Mouse (Mus musculus) stomach, embryonic 14.5 days (tissue): ENCODE data around the gene Cbx8. TPM values are rescaled to one million over a fixed set of nuclear protein-coding genes. Genes with fewer than 3 reads are reported as not detected.

Experiments used
- ATAC-seq: fragments of 200-750 bp; cut with Nextera tagmentation; 2 replicates; pipeline ENCODE4 v1.8.0; 2017; ENCODE audit warnings: low read depth, moderate TSS enrichment; ENCODE audit not compliant: insufficient number of reproducible peaks, insufficient read depth, low FRiP score
- H3K27ac ChIP-seq: fragments of 300-500 bp; sonication (generic); 2 replicates; pipeline ENCODE4 v1.5.1; 2014; ENCODE audit warnings: mild to moderate bottlenecking, low read length, moderate library complexity, mixed read lengths
- H3K27me3 ChIP-seq: fragments of 300-500 bp; sonication (generic); 2 replicates; pipeline ENCODE4 v1.6.1; 2014; ENCODE audit warnings: low read length, control low read depth, mixed read lengths; ENCODE audit not compliant: control insufficient read depth, insufficient read depth
- H3K36me3 ChIP-seq: fragments of 300-500 bp; sonication (generic); 2 replicates; pipeline ENCODE4 v1.6.1; 2014; ENCODE audit warnings: mild to moderate bottlenecking, control low read depth, low read length, moderate library complexity, mixed read lengths; ENCODE audit not compliant: control insufficient read depth, insufficient read depth
- H3K4me1 ChIP-seq: fragments of 300-500 bp; sonication (generic); 2 replicates; pipeline ENCODE4 v1.6.1; 2014; ENCODE audit warnings: low read length, control low read depth, mixed read lengths; ENCODE audit not compliant: control insufficient read depth, insufficient read depth
- H3K4me2 ChIP-seq: fragments of 300-500 bp; sonication (generic); replicated peaks from 2 replicates; pipeline ENCODE4 v1.6.1; 2014; ENCODE audit warnings: low read depth, low read length, control low read depth
- H3K4me3 ChIP-seq: fragments of 300-500 bp; sonication (generic); 2 replicates; pipeline ENCODE4 v1.5.1; 2014; ENCODE audit warnings: low read depth, low read length, control low read depth
- H3K9ac ChIP-seq: fragments of 300-500 bp; sonication (generic); replicated peaks from 2 replicates; pipeline ENCODE4 v1.6.1; 2014; ENCODE audit warnings: low read depth, mild to moderate bottlenecking, control low read depth, low read length, moderate library complexity, mixed read lengths
- H3K9me3 ChIP-seq: fragments of 300-500 bp; sonication (generic); 2 replicates; pipeline ENCODE4 v1.6.1; 2016; ENCODE audit warnings: low read depth, low read length, control low read depth; ENCODE audit not compliant: control insufficient read depth
- WGBS: fragments of 180-500 bp; shearing (Covaris S2); extraction: QIAGEN DNeasy Blood & Tissue Kit; methylation state at CpG from one replicate; pipeline ENCODE4 v1.1.7; 2014; 5-methylcytosine and 5-hydroxymethylcytosine counted together
- polyA plus RNA-seq: library from polyadenylated mRNA; unstranded; fragments of >200 nt; fragmentation: Nextera tagmentation; extraction: Ambion mirVana; gene quantifications from 2 replicates; pipeline ENCODE4 v1.2.1, GENCODE M21; 2014

The Cbx8 gene
- polyA plus RNA-seq, 1 experiment from 2014 or later = 8.5 TPM

- Histone ChIP-seq H3K27ac (no peak overlapping the region), H3K4me2 (peak overlapping the region; percentile 31), H3K4me1 (0 out of 2 replicates have a peak, but pooled peaks cover 10% of the 10 kb centered on the region), H3K36me3 (no peaks in the 10 kb centered on the region), H3K4me3 (no peak overlapping the region), H3K9ac (no peak overlapping the region), H3K9me3 (no peaks in the 10 kb centered on the region), H3K27me3 (0 out of 2 replicates have a peak, but pooled peaks cover 5% of the 10 kb centered on the region)
- ATAC-seq = peak; percentile 70; the same call in 1 of the 2 replicates
- 8% methylated on average over 30 of the region's 30 CpGs for WGBS
These were observed 42.1 kb downstream of the Cbx8 start for GRCm38 (mm10) chr11:118998540-118999265.

DNA sequence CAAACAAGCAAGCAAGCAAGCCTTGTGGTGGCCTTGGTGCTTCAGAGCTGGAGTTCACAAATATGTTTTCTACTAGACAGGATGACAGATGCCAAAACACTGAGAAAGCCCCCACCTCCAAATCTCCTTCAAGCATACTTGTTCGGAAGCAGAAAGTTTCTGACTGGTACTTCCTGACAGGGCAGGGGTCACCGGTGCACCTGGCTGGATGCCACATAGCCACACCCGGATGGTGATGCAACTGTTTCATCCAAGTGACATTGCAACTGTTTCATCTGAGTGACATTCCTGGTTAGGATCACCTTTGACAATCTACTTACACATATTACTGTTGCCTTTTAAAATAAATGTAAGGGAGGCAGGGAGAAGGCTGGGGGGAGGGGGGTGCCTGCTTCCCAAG, 43.6 kb downstream of the Cbx8 start:
- H3K4me1 ChIP-seq = 0 out of 2 replicates have a peak, but pooled peaks cover 10% of the 10 kb centered on the region
- no peak overlapping the region for H3K4me2 ChIP-seq
- no peaks in the 10 kb centered on the region for H3K36me3 ChIP-seq
- no peak overlapping the region for H3K9ac ChIP-seq
- no peak overlapping the region for H3K4me3 ChIP-seq
- H3K27me3 ChIP-seq = 0 out of 2 replicates have a peak, but pooled peaks cover 5% of the 10 kb centered on the region
- no peak overlapping the region for H3K27ac ChIP-seq
- ATAC-seq = no peak
- no peaks in the 10 kb centered on the region for H3K9me3 ChIP-seq
- WGBS = 62% methylated on average over 3 of the region's 3 CpGs

GRCm38 (mm10) chr11:118995448-118995847, 45.3 kb downstream of the Cbx8 start:
- 0 out of 2 replicates have a peak, but pooled peaks cover 5% of the 10 kb centered on the region for H3K27me3 ChIP-seq
- H3K9ac ChIP-seq = no peak overlapping the region
- WGBS = 27% methylated on average over 4 of the region's 4 CpGs
- no peak overlapping the region for H3K4me3 ChIP-seq
- no peak overlapping the region for H3K27ac ChIP-seq
- H3K36me3 ChIP-seq = no peaks in the 10 kb centered on the region
- no peak for ATAC-seq
- 0 out of 2 replicates have a peak, but pooled peaks cover 10% of the 10 kb centered on the region for H3K4me1 ChIP-seq
- H3K4me2 ChIP-seq = no peak overlapping the region
- H3K9me3 ChIP-seq = no peaks in the 10 kb centered on the region

DNA sequence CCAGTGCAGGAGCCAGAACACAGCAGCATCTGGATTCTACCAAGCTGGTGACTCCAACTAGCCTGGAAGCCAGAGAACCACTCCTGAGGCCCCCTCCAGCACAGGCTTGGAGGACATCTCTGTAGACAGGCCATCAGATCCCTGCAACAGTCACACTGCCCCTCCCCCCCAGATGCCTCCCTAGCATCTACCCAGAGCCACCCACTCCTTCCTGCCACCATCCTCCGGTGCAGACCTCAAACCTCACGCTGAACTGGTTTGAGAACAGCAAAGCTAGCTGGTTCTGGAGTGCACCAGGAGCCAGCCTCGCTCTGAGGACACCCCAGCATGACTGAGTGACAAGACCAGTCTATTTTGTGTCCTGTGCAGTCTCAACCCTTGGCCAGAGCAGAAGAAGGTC, 48.0 kb downstream of the Cbx8 start:
- 54% methylated on average over 3 of the region's 3 CpGs for WGBS
- Histone ChIP-seq H3K27ac (no peak overlapping the region), H3K9ac (no peak overlapping the region), H3K4me1 (0 out of 2 replicates have a peak, but pooled peaks cover 5% of the 10 kb centered on the region), H3K4me2 (no peak overlapping the region), H3K9me3 (no peaks in the 10 kb centered on the region), H3K4me3 (no peak overlapping the region), H3K27me3 (no peaks in the 10 kb centered on the region), H3K36me3 (no peaks in the 10 kb centered on the region)
- no peak for ATAC-seq

GRCm38 (mm10) chr11:118987999-118988398, 52.8 kb downstream of the Cbx8 start, which contains the start of gene Enpp7:
Gene Enpp7 (plus strand): TSS chr11:118988188.
- 86% methylated on average over 10 of the region's 10 CpGs for WGBS

More at GRCm38 (mm10) chr11:118987999-118988398, 52.8 kb downstream of the Cbx8 start, which contains the start of gene Enpp7:
- no peak for ATAC-seq
- H3K9ac ChIP-seq = no peak within 1 kb of the TSS
- no peaks in the 10 kb centered on the region for H3K36me3 ChIP-seq
- no peak within 1 kb of the TSS for H3K27ac ChIP-seq
- no peaks in the 10 kb centered on the region for H3K27me3 ChIP-seq
- no peak within 1 kb of the TSS for H3K4me2 ChIP-seq
- no peaks in the 10 kb centered on the region for H3K9me3 ChIP-seq
- no peak within 1 kb of the TSS for H3K4me3 ChIP-seq
- H3K4me1 ChIP-seq = no peaks in the 10 kb centered on the region

Other genes starting within 250 kb of the Cbx8 start
- 1.2 and 2.5 TPM in 2 replicates for gene Rbfox3, start 129.4 kb downstream of the Cbx8 start, polyA plus RNA-seq
- not detected in 2 replicates for gene Enpp7, start 52.8 kb downstream of the Cbx8 start, polyA plus RNA-seq
- 24.9 and 25.9 TPM in 2 replicates for gene Cbx2, start 18.0 kb downstream of the Cbx8 start, polyA plus RNA-seq
- gene Cbx4, start 45.3 kb upstream of the Cbx8 start, polyA plus RNA-seq = 7.0 and 8.2 TPM in 2 replicates
- 14.8 and 15.9 TPM in 2 replicates for gene Tbc1d16, start 187.5 kb upstream of the Cbx8 start, polyA plus RNA-seq
- 4.1 and 4.3 TPM in 2 replicates for gene Ccdc40, start 187.6 kb upstream of the Cbx8 start, polyA plus RNA-seq
- 50.3 and 55.8 TPM in 2 replicates for gene Gaa, start 226.9 kb upstream of the Cbx8 start, polyA plus RNA-seq